Mouse (Mus musculus) intestine, embryonic 15.5 days (tissue): ENCODE data around the gene Ift81. TPM values are rescaled to one million over a fixed set of nuclear protein-coding genes. Genes with fewer than 3 reads are reported as not detected.

Experiments used
- ATAC-seq: fragments of 200-750 bp; cut with Nextera tagmentation; 2 replicates; pipeline ENCODE4 v1.8.0; 2017; ENCODE audit warnings: moderate TSS enrichment, moderate library complexity
- H3K27ac ChIP-seq: fragments of 300-500 bp; sonication (generic); 2 replicates; pipeline ENCODE4 v1.5.1; 2015; ENCODE audit warnings: mild to moderate bottlenecking, inconsistent platforms
- H3K27me3 ChIP-seq: fragments of 300-500 bp; sonication (generic); replicated peaks from 2 replicates; pipeline ENCODE4 v1.6.1; 2015; ENCODE audit warnings: inconsistent platforms
- H3K36me3 ChIP-seq: fragments of 300-500 bp; sonication (generic); 2 replicates; pipeline ENCODE4 v1.6.1; 2015; ENCODE audit warnings: inconsistent platforms
- H3K4me1 ChIP-seq: fragments of 300-500 bp; sonication (generic); replicated peaks from 2 replicates; pipeline ENCODE4 v1.6.1; 2015; ENCODE audit warnings: inconsistent platforms
- H3K4me2 ChIP-seq: fragments of 300-500 bp; sonication (generic); replicated peaks from 2 replicates; pipeline ENCODE4 v1.6.1; 2015; ENCODE audit warnings: mild to moderate bottlenecking, inconsistent platforms
- H3K4me3 ChIP-seq: fragments of 300-500 bp; sonication (generic); replicated peaks from 2 replicates; pipeline ENCODE4 v1.5.1; 2015; ENCODE audit warnings: inconsistent platforms
- H3K9ac ChIP-seq: fragments of 300-500 bp; sonication (generic); 2 replicates; pipeline ENCODE4 v1.6.1; 2015; ENCODE audit warnings: inconsistent platforms
- H3K9me3 ChIP-seq: fragments of 300-500 bp; sonication (generic); 2 replicates; pipeline ENCODE4 v1.6.1; 2016; ENCODE audit warnings: inconsistent platforms
- WGBS: fragments of 180-500 bp; shearing (Covaris S2); methylation state at CpG from one replicate; pipeline ENCODE4 v1.1.7; 2015; 5-methylcytosine and 5-hydroxymethylcytosine counted together
- polyA plus RNA-seq: library from polyadenylated mRNA; unstranded; fragments of >200 nt; fragmentation: Nextera tagmentation; extraction: Ambion mirVana; gene quantifications from 2 replicates; pipeline ENCODE4 v1.2.1, GENCODE M21; 2015

Gene Ift81
- polyA plus RNA-seq, 1 experiment from 2014 or later, result 28.8 TPM

- 57% methylated on average over 3 of the region's 3 CpGs for WGBS
- H3K36me3 ChIP-seq, result no peaks in the 10 kb centered on the region
- H3K4me3 ChIP-seq, result no peak overlapping the region
- no peak for ATAC-seq
- no peak overlapping the region for H3K27ac ChIP-seq
- no peaks in the 10 kb centered on the region for H3K9me3 ChIP-seq
- H3K9ac ChIP-seq, result no peak overlapping the region
- no peak overlapping the region for H3K4me2 ChIP-seq
- H3K4me1 ChIP-seq, result peaks cover 57% of the 10 kb centered on the region
- no peaks in the 10 kb centered on the region for H3K27me3 ChIP-seq
These were observed 93.2 kb downstream of the Ift81 start for GRCm38 (mm10) chr5:122521130-122521473.

- Histone ChIP-seq H3K4me1 (peaks cover 52% of the 10 kb centered on the region), H3K9ac (no peak overlapping the region), H3K27ac (no peak overlapping the region), H3K36me3 (no peaks in the 10 kb centered on the region), H3K27me3 (no peaks in the 10 kb centered on the region), H3K9me3 (no peaks in the 10 kb centered on the region), H3K4me3 (no peak overlapping the region), H3K4me2 (no peak overlapping the region)
- 51% methylated on average over 23 of the region's 23 CpGs for WGBS
- no peak; the same call in 1 of the 2 replicates for ATAC-seq
These were observed 93.8 kb downstream of the Ift81 start for GRCm38 (mm10) chr5:122520254-122521129.

GRCm38 (mm10) chr5:122519043-122519660 is 95.2 kb downstream of the Ift81 start:
- Histone ChIP-seq H3K4me1 (peaks cover 42% of the 10 kb centered on the region), H3K36me3 (no peaks in the 10 kb centered on the region), H3K27me3 (no peaks in the 10 kb centered on the region), H3K9me3 (no peaks in the 10 kb centered on the region), H3K9ac (no peak overlapping the region), H3K4me3 (no peak overlapping the region), H3K27ac (peak overlapping the region; percentile 61), H3K4me2 (0 out of 2 replicates have a peak overlapping the region, but pooled peaks have one; percentile 6)
- ATAC-seq, result peak; percentile 52
- 37% methylated on average over 7 of the region's 7 CpGs for WGBS

GRCm38 (mm10) chr5:122518247-122518646 is 96.1 kb downstream of the Ift81 start:
- Histone ChIP-seq H3K4me1 (peaks cover 49% of the 10 kb centered on the region), H3K36me3 (no peaks in the 10 kb centered on the region), H3K27ac (no peak overlapping the region), H3K9me3 (no peaks in the 10 kb centered on the region), H3K9ac (no peak overlapping the region), H3K4me2 (no peak overlapping the region), H3K27me3 (no peaks in the 10 kb centered on the region), H3K4me3 (no peak overlapping the region)
- no peak for ATAC-seq
- WGBS, result 36% methylated on average over 8 of the region's 8 CpGs

GRCm38 (mm10) chr5:122516901-122517300 is 97.4 kb downstream of the Ift81 start:
- H3K4me3 ChIP-seq, result no peak overlapping the region
- H3K27ac ChIP-seq, result no peak overlapping the region
- no peak for ATAC-seq
- H3K9ac ChIP-seq, result no peak overlapping the region
- H3K27me3 ChIP-seq, result no peaks in the 10 kb centered on the region
- WGBS, result 79% methylated on average over 5 of the region's 5 CpGs
- H3K36me3 ChIP-seq, result no peaks in the 10 kb centered on the region
- H3K4me1 ChIP-seq, result peaks cover 52% of the 10 kb centered on the region
- no peak overlapping the region for H3K4me2 ChIP-seq
- no peaks in the 10 kb centered on the region for H3K9me3 ChIP-seq

- Histone ChIP-seq H3K27me3 (no peaks in the 10 kb centered on the region), H3K9me3 (no peaks in the 10 kb centered on the region), H3K4me3 (no peak overlapping the region), H3K4me1 (peaks cover 59% of the 10 kb centered on the region), H3K4me2 (0 out of 2 replicates have a peak overlapping the region, but pooled peaks have one; percentile 28), H3K36me3 (no peaks in the 10 kb centered on the region), H3K27ac (peak overlapping the region; percentile 70; the same call in 1 of the 2 replicates), H3K9ac (no peak overlapping the region)
- ATAC-seq, result peak; percentile 85
- 61% methylated on average over 11 of the region's 11 CpGs for WGBS
These were observed 98.1 kb downstream of the Ift81 start for GRCm38 (mm10) chr5:122516029-122516730.

- WGBS, result 42% methylated on average over 8 of the region's 8 CpGs
- Histone ChIP-seq H3K9me3 (no peaks in the 10 kb centered on the region), H3K4me1 (peaks cover 55% of the 10 kb centered on the region)
These were observed 100.2 kb downstream of the Ift81 start for GRCm38 (mm10) chr5:122514127-122514521.

GRCm38 (mm10) chr5:122513421-122514126 is 100.7 kb downstream of the Ift81 start:
- Histone ChIP-seq H3K9me3 (no peaks in the 10 kb centered on the region), H3K4me1 (peaks cover 50% of the 10 kb centered on the region), H3K27ac (no peak overlapping the region), H3K4me2 (peak overlapping the region; percentile 35), H3K36me3 (no peaks in the 10 kb centered on the region), H3K9ac (no peak overlapping the region), H3K4me3 (no peak overlapping the region), H3K27me3 (no peaks in the 10 kb centered on the region)
- ATAC-seq, result no peak
- 44% methylated on average over 20 of the region's 23 CpGs for WGBS

More at GRCm38 (mm10) chr5:122514127-122514521, 100.2 kb downstream of the Ift81 start:
- H3K36me3 ChIP-seq, result no peaks in the 10 kb centered on the region
- no peak overlapping the region for H3K27ac ChIP-seq
- H3K4me2 ChIP-seq, result peak overlapping the region; percentile 35
- no peak for ATAC-seq
- H3K9ac ChIP-seq, result no peak overlapping the region
- H3K4me3 ChIP-seq, result no peak overlapping the region
- H3K27me3 ChIP-seq, result no peaks in the 10 kb centered on the region

- Histone ChIP-seq H3K27ac (no peak overlapping the region), H3K4me2 (no peak overlapping the region), H3K27me3 (no peaks in the 10 kb centered on the region), H3K36me3 (no peaks in the 10 kb centered on the region), H3K9ac (no peak overlapping the region), H3K9me3 (no peaks in the 10 kb centered on the region), H3K4me3 (no peak overlapping the region), H3K4me1 (peaks cover 37% of the 10 kb centered on the region)
- 61% methylated on average over 6 of the region's 6 CpGs for WGBS
- no peak for ATAC-seq
These were observed 102.3 kb downstream of the Ift81 start for GRCm38 (mm10) chr5:122512011-122512410.

- no peak overlapping the region for H3K4me3 ChIP-seq
- no peaks in the 10 kb centered on the region for H3K36me3 ChIP-seq
- 12% methylated on average over 9 of the region's 9 CpGs for WGBS
- no peaks in the 10 kb centered on the region for H3K9me3 ChIP-seq
- H3K27ac ChIP-seq, result peak overlapping the region; percentile 68
- H3K9ac ChIP-seq, result 0 out of 2 replicates have a peak overlapping the region, but pooled peaks have one; percentile 10
- no peaks in the 10 kb centered on the region for H3K27me3 ChIP-seq
- peaks cover 32% of the 10 kb centered on the region for H3K4me1 ChIP-seq
- peak overlapping the region; percentile 38 for H3K4me2 ChIP-seq
- ATAC-seq, result peak; percentile 29
These were observed 102.9 kb downstream of the Ift81 start for GRCm38 (mm10) chr5:122511405-122511804.

- no peaks in the 10 kb centered on the region for H3K36me3 ChIP-seq
- 0 out of 2 replicates have a peak overlapping the region, but pooled peaks have one; percentile 38 for H3K4me2 ChIP-seq
- H3K27me3 ChIP-seq, result no peaks in the 10 kb centered on the region
- peak; percentile 58 for ATAC-seq
- WGBS, result 53% methylated on average over 17 of the region's 17 CpGs
- peak overlapping the region; percentile 68 for H3K27ac ChIP-seq
- no peak overlapping the region for H3K9ac ChIP-seq
- no peak overlapping the region for H3K4me3 ChIP-seq
- no peaks in the 10 kb centered on the region for H3K9me3 ChIP-seq
- peaks cover 29% of the 10 kb centered on the region for H3K4me1 ChIP-seq
These were observed 103.6 kb downstream of the Ift81 start for GRCm38 (mm10) chr5:122510651-122511157.
